Mouse (Mus musculus): ENCODE measurements around the gene Scai. TPM values are rescaled to one million over a fixed set of nuclear protein-coding genes. Genes with fewer than 3 reads are reported as not detected.

Gene Scai
- total and polyA plus RNA-seq, 3 experiments = 4.2 to 7.9 (median 4.7) TPM

DNA sequence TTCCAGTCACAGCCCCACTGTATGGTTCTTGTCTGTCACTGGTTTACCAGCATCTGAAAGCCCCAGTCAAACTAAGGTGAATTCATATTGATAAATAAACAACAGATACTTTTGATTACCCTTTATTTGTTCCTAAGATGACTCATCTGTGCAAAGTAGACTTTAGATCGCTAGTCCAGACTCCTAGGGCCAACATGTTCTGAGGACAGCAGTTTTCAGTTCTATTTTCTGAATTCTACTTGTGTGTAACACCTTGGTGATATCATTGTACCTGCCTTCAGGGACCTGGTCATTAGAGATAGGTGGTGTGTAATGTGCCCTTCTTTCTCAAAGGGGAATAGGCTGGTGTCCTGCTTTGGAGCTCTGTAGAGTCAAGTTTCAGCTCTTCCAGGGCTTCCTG, 29.5 kb downstream of the Scai start:
- Histone ChIP-seq H3K4me2 (ENCODE audit: insufficient read depth, low read depth, poor library complexity, severe bottlenecking) (no peak overlapping the region), H3K79me2 (replicated peaks; ENCODE audit: control insufficient read depth, extremely low read depth, insufficient read depth, poor library complexity, severe bottlenecking) (no peaks in the 10 kb centered on the region), H3K27ac (ENCODE audit: insufficient read depth, low read depth) (no peak overlapping the region), H3K36me3 (replicated peaks in 1 of 2; ENCODE audit: control insufficient read depth in 1 of 2, insufficient read depth in 1 of 2, low read length in 1 of 2) (peaks cover 0 to 22% of the 10 kb centered on the region in 2 experiments), H3K27me3 (replicated peaks) (no peaks in the 10 kb centered on the region), H3K9ac (ENCODE audit: insufficient read depth, low read depth) (no peak overlapping the region), H3K4me1 (ENCODE audit: control insufficient read depth in 1 of 2, insufficient read depth in 2 of 2) (peaks cover 3 to 12% of the 10 kb centered on the region in 2 experiments; a peak in 2 of 4 replicates), H3K9me3 (replicated peaks; ENCODE audit: low read length) (no peaks in the 10 kb centered on the region), H3K4me3 (replicated peaks in 1 of 3; ENCODE audit: low read depth in 2 of 3, low read length in 2 of 3, poor library complexity in 1 of 3) (no peak overlapping the region)
- in situ Hi-C loops (cut with MboI; ENCODE audit: low pct_ligation_motif_present, low pct_unique_long_range_greater_than_20kb, low sequenced_read_pairs) = no loop called here
- dilution Hi-C loops (cut with MboI; ENCODE audit: extremely low pct_ligation_motif_present, extremely low pct_unique_long_range_greater_than_20kb, low sequenced_read_pairs) = no loop called here
- DNase-seq (ENCODE audit: extremely low read depth) = no peak
- TF ChIP-seq USF2 (conservative IDR thresholded peaks at IDR 0.05; ENCODE audit: low read depth, low read length) (no peak), E2F4 (IDR thresholded peaks at IDR 0.05; ENCODE audit: insufficient replicate concordance, low read depth, low read length) (no peak), JUN (IDR thresholded peaks at IDR 0.05; ENCODE audit: insufficient read depth, low read depth, low read length) (no peak), JUND (conservative IDR thresholded peaks at IDR 0.05; ENCODE audit: low read depth, low read length) (no peak), UBTF (IDR thresholded peaks at IDR 0.05; ENCODE audit: low read depth, low read length) (no peak), ZKSCAN1 (IDR thresholded peaks at IDR 0.05; ENCODE audit: borderline replicate concordance, low read depth, low read length) (no peak), IRF4 (IDR thresholded peaks at IDR 0.05; ENCODE audit: low read depth, low read length) (no peak), PAX5 (IDR thresholded peaks at IDR 0.05; ENCODE audit: low read length) (no peak), KAT2A (IDR thresholded peaks at IDR 0.05; ENCODE audit: insufficient replicate concordance, low read length) (no peak), TCF12 (IDR thresholded peaks at IDR 0.05; ENCODE audit: low read depth, low read length) (no peak), RCOR1 (conservative IDR thresholded peaks at IDR 0.05; ENCODE audit: low read depth, low read length) (no peak), MEF2A (IDR thresholded peaks at IDR 0.05; ENCODE audit: borderline replicate concordance, low read depth, low read length) (no peak), RAD21 (IDR thresholded peaks at IDR 0.05; ENCODE audit: low read depth, low read length) (no peak), SIN3A (IDR thresholded peaks at IDR 0.05; ENCODE audit: low read length) (no peak), ETS1 (conservative IDR thresholded peaks at IDR 0.05; ENCODE audit: low read depth, low read length) (no peak), CHD2 (IDR thresholded peaks at IDR 0.05; ENCODE audit: low read length) (no peak), TBP (conservative IDR thresholded peaks at IDR 0.05; ENCODE audit: low read depth, low read length) (no peak), CTCF (conservative IDR thresholded peaks at IDR 0.05 in 1 of 2, IDR thresholded peaks at IDR 0.05 in 1 of 2; ENCODE audit: low read depth in 2 of 2, low read length in 2 of 2) (no peak), GABPA (IDR thresholded peaks at IDR 0.05; ENCODE audit: insufficient replicate concordance, low read depth, low read length) (no peak), MYC (IDR thresholded peaks at IDR 0.05; ENCODE audit: low read depth, low read length) (no peak)

DNA sequence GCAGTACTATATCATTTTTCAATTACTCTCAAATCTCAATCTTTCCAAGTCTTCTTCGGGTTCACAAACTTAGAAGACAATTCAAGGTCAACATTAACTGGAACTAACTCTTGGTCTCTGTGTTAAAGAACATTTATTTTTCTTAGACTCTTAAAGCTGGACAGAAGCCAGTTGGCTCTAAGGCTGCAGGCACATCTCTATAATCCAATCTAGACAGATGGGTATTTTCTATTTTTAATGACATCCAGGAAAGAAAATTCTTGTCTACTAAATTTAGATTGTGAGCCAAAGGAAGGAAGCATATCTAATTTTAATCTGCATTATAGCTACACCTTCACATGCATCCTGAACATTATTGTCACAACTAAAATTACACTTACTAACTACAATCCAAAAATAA, 32.6 kb downstream of the Scai start:
- DNase-seq (ENCODE audit: extremely low read depth) = no peak
- no peaks in the 10 kb centered on the region for H3K27me3 ChIP-seq (replicated peaks)
- peaks cover 0 to 20% of the 10 kb centered on the region in 2 experiments for H3K36me3 ChIP-seq (replicated peaks in 1 of 2; ENCODE audit: control insufficient read depth in 1 of 2, insufficient read depth in 1 of 2, low read length in 1 of 2)
- no peak overlapping the region for H3K4me2 ChIP-seq (ENCODE audit: insufficient read depth, low read depth, poor library complexity, severe bottlenecking)
- no peak for TF ChIP-seq ZNF384 (IDR thresholded peaks at IDR 0.05; ENCODE audit: low read depth, low read length)
- no peak for TF ChIP-seq CTCF (conservative IDR thresholded peaks at IDR 0.05 in 1 of 2, IDR thresholded peaks at IDR 0.05 in 1 of 2; ENCODE audit: low read depth in 2 of 2, low read length in 2 of 2)
- TF ChIP-seq MEF2A (IDR thresholded peaks at IDR 0.05; ENCODE audit: borderline replicate concordance, low read depth, low read length) = no peak
- TF ChIP-seq USF2 (conservative IDR thresholded peaks at IDR 0.05; ENCODE audit: low read depth, low read length) = no peak
- TF ChIP-seq MAX (IDR thresholded peaks at IDR 0.05; ENCODE audit: low read length) = no peak
- TF ChIP-seq TCF12 (IDR thresholded peaks at IDR 0.05; ENCODE audit: low read depth, low read length) = no peak
- TF ChIP-seq SMC3 (IDR thresholded peaks at IDR 0.05; ENCODE audit: low read depth, low read length) = no peak
- no peak for TF ChIP-seq TBP (conservative IDR thresholded peaks at IDR 0.05; ENCODE audit: low read depth, low read length)
- TF ChIP-seq JUND (conservative IDR thresholded peaks at IDR 0.05; ENCODE audit: low read depth, low read length) = no peak
- TF ChIP-seq RCOR1 (conservative IDR thresholded peaks at IDR 0.05; ENCODE audit: low read depth, low read length) = no peak
- TF ChIP-seq MAFK (IDR thresholded peaks at IDR 0.05; ENCODE audit: insufficient replicate concordance, low read length) = no peak
- H3K79me2 ChIP-seq (replicated peaks; ENCODE audit: control insufficient read depth, extremely low read depth, insufficient read depth, poor library complexity, severe bottlenecking) = no peaks in the 10 kb centered on the region
- dilution Hi-C loops (cut with MboI; ENCODE audit: extremely low pct_ligation_motif_present, extremely low pct_unique_long_range_greater_than_20kb, low sequenced_read_pairs) = no loop called here
- H3K9ac ChIP-seq (ENCODE audit: insufficient read depth, low read depth) = no peak overlapping the region
- H3K9me3 ChIP-seq (replicated peaks; ENCODE audit: low read length) = no peaks in the 10 kb centered on the region
- H3K4me3 ChIP-seq (replicated peaks in 1 of 3; ENCODE audit: low read depth in 2 of 3, low read length in 2 of 3, poor library complexity in 1 of 3) = no peak overlapping the region
- in situ Hi-C loops (cut with MboI; ENCODE audit: low pct_ligation_motif_present, low pct_unique_long_range_greater_than_20kb, low sequenced_read_pairs) = loop anchor here (5.0 kb wide), 1 partner anchor 124 kb away; no protein-coding TSS in a partner anchor
- no peak overlapping the region for H3K27ac ChIP-seq (ENCODE audit: insufficient read depth, low read depth)
- peaks cover 6 to 24% of the 10 kb centered on the region in 2 experiments; a peak in 3 of 4 replicates for H3K4me1 ChIP-seq (ENCODE audit: control insufficient read depth in 1 of 2, insufficient read depth in 2 of 2)
